Mouse (Mus musculus): ENCODE results near the gene Idh3g. TPM values are rescaled to one million over a fixed set of nuclear protein-coding genes. Genes with fewer than 3 reads are reported as not detected.
A peak's percentile ranks its signal among the peaks of the same experiment; 100 is the strongest.

Gene Idh3g
- 100 to 1,000 TPM; 151 to 157 TPM for total RNA-seq (2021)
- long read RNA-seq, partial matches to known transcripts: 4 of 111 reads
- long read RNA-seq, other reads (novel, unspliced or antisense): 106 of 111 reads

DNA sequence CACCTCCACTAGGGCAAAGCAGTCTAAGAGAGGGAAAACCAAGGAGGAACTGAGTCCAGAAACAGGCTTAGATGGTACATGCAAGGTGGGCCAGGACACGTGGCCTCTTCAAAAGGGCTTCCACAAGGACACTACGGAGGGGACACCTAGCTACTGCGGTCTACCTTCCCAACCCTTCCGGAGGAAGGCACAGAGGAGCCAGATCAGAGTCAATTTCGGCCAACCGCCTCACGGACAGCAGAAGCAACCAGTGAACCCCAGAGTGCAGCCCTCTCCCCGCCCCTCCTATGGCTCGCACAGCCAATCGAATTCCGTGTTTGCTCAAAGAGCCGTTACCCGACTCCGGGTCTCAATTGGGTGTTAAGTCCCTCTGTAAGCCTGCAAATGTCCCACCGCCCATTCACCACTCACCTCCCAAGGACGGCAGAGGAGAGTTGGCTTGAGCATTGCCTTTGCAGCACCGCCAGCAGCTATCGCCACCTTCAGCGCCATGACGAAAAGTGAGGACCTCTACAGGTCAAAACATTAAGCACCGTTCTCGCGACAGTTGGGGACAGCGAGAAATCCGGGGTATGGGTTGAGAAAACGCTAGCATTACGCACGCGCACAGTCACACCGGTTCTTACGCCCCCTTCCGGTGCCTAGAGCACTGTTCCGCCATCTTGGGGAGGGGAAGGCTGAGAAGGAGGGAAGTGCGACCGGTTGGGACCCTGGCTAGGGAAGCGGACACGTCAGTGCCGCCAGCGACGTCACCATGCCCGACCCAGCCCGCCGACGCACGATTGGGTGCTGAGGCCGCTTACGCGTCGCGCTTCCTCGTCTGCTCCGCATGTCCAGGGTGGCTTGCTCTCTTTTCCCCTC is at the start of gene Idh3g, which contains the start of gene Ssr4:
Idh3g (minus strand) TSS at position 534 of the 861 bp plus-strand sequence.
Ssr4 (plus strand) TSS at position 665 of the 861 bp plus-strand sequence.
- peak; percentile 85 to 91 for DNase-seq (ENCODE audit: low spot score in 2 of 2)

DNA sequence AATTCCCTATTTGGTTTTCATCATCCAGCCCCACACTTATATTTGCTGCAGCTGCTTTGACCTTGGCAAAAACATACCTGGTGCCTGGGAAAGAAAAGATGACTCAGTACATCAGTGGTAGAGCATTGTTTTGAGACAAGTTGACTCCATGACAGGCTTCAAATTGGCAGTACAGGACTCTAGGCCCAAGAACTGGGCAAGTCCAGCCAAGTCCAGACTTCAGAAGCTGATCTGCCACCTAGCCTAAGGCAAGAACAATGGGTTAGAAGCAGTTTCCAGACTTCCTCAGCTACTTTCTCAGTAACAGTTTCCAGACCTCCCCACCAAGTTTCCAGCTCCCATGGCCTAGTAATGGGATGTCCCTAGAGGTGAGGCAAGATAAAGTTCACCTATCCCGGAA is 49.0 kb upstream of the Idh3g start:
- no peak for DNase-seq (ENCODE audit: low spot score in 2 of 2)

DNA sequence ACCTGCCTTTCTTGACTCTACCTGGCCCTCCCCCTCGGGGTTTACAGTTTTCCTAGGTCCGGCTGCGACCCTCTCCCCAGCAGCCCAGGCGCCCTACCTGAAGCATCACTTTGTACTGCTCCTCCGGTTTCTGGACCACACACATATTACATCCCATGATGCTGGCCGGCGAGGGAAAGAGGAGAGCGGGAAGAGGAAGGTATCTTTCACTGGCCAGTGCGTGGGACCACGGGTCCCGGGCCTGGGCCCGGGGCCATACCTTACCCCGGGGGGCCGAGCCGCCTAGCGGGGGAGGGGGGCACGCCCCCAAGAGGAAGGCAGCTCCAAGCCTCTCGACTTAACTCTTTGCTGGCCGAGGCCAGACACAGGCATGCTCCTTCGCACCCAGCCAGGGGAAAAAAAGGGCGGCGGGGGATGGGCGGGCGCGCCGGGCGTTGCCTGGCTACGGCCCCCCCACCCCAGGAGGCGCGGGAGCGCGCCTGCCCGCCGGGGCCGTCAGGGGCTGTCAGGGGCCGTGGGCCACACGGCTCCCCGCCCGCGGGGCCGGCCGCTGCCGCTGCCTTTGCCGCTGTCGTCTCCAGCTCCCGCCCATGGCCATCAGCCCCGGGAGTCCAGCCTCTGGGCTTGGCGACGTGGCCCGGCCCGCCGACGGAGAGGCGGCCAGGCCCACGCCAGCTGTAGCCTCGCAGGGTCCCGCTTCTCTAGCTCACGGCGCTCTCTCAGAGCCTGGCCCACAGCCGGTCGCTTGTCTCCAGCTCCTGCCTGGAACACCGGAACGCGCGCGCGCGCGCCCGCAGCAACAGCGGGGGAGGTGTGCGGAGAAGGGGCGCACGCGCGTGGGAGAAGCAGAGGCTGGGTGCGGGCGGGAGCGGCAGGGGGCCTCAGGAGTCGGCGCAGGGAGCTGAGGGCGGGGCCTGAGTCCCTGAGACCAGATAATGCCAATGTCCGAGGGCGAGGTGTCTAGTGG is 37.8 kb upstream of the Idh3g start, which contains the start of gene Pdzd4:
Pdzd4 (minus strand) TSS at position 785 of the 967 bp plus-strand sequence.
- DNase-seq (ENCODE audit: low spot score in 2 of 2): peak; percentile 60 to 66

DNA sequence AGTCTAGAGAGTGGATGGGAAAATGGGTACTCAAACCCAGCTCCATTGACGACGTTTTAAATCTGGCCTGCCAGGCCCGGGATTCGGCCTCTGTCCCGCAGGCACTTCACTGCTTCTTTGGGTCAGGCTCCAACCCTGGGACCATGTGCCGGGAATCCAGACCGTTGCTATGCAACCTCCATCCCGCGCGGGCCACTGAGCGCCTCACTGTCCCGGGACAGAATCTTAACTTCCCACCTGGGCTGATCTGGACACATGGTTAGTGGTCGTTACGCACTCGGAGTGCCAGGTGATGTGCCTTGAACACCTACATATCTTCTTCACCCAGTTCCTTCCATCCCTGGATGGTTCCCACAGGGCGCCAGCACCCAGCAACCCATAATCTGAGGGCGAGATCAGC is 37.0 kb upstream of the Idh3g start:
- DNase-seq (ENCODE audit: low spot score in 2 of 2): peak in 1 of 2 experiments; percentile 20

DNA sequence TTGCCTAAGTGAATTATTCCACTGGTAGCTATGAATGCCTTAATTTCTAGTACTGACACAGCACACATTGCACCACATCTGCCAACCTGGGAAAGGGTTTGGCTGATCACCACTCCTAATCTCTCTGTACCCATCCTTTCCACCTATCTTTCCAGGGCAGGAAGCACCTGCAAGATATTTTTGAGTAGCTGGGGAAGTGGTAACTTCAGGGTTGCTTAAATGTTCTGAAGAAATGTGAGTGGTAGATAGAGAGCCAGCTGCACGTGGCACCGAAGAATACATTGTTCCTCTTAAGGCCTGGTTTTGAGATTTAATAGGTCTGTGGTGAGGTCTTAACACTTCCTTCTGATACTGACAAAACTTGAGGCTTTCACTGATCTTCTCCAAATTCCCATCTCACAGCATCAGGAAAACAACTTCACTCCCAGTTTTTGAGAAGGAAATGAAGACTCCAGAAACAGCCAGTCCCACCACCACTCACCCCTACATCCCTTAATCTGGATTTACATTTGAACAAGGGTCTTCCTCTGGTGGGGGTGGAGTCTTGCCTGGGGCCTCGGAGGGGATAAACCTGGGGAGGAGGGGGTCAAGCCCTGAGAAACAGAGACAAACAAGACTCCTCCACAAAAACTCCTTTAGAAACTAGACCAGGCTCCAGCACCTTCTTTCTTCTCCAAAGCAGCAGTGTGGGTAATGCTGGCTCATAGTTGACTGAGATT is 30.1 kb upstream of the Idh3g start:
- no peak for DNase-seq (ENCODE audit: low spot score in 2 of 2)

DNA sequence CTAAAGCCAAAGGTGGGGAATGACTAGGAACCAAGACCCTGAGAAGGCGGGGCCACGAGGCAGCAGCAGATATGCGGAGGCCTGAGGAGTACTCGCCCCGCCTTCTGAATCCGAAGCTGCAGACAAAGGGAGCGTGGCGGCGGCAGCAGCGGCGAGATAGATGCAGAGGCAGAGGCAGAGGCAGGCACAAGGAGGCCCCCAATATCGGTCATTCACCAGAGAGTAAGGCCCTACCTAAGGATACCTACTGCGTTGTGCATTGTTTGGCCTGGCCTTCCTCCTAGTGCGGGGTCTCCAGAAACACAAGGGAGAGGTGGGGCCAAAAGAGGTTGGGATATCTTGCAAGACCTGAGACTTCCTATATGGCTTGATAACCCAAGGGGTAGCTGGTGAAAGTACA is 28.4 kb upstream of the Idh3g start:
- no peak for DNase-seq (ENCODE audit: low spot score in 2 of 2)

DNA sequence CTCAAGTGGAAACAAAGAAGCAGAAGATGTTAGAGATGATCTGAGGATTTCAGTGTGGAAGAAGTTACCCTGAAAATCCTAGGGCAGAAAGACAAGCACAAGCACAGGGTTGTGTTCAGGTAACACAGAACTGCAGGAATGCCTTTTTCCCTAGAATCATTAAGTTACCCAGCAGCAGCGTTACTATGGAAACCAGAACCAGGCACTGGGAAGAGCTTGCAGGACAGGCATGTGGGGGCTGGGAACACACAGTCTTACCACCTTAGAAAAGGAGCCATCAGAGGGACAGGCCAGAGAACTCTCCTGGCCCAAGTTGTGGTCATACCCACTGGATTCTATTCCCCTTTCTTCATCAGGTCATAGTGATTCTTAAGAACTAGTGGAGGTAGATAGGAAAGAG is 19.1 kb upstream of the Idh3g start:
- no peak for DNase-seq (ENCODE audit: low spot score in 2 of 2)

DNA sequence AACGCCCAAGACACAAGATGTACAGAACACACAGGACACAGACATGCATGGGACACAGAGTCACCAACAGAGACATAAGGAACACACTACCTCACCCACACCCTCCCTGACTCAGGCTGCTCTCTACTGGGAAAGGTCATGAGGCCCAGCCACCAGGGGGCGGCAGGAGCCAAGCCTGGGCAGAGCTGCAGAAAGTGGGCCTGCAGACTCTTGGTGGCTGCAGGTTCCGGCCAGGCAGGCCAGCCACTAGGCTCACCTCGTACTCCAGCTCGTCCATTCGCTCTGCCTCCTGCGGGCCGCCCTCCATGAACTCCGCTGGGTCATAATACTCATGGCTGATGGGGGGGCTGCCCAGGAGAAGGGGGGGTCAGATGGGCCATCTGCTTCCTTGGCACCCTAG is 11.8 kb upstream of the Idh3g start:
- DNase-seq (ENCODE audit: low spot score in 2 of 2): peak; percentile 54 to 71

DNA sequence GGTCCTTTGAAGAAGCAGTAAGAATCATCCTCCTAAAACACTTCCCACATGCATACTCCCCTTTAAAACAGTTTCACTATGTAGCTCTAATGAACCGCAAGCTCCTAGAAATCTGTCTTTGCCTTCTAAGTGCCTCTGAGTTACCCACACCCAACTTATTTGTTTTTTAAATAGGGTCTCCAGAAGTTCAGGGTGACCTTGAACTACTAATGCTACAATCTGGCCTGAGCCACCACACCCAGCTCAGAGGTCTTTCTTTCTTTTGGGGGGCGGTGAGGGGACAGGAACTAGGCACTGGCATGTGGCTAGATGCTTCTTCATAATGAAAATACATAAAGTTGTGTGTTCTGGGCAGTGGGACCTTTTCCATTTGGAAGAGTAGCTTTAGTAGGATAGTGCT is 10.8 kb upstream of the Idh3g start:
- DNase-seq (ENCODE audit: low spot score in 2 of 2): no peak

DNA sequence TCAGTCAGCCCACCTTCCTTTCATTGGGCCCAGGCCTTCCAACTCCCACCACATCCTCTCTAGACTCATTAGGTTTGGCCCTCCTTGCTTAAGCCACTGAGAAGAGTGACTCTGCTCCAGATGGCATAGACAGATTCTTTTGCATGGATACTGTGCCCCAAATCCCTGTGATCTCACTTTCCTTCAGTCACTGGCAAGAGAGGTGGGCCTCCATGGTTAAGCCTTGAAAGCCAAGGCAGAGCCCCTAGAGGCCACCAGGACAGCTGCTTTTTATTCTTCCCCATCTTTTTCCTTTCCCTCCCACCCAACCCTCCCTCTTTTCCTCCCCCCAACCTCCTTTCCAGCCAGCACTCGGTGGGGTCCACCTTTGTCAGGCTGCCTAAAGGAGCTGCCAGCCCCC is 6.8 kb upstream of the Idh3g start:
- no peak for DNase-seq (ENCODE audit: low spot score in 2 of 2)

DNA sequence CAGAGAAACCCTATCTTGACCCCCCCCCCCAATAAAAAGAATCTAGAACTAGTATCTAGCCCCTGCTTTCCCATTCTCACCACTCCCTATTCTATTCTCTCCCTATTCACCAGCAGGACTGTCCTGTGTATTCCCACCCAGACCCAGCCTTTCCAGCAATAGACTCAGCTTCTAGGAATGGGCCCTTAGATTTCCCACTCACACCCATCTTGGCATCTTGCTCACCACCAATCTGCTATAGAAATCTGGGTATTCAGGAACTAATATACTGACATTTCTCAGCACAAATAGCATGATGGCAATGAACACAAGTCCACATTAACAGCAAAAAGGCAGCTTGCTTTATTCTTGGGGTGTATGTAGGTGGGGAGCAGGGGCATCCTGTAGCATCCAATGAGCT is 6.3 kb upstream of the Idh3g start:
- DNase-seq (ENCODE audit: low spot score in 2 of 2): no peak

DNA sequence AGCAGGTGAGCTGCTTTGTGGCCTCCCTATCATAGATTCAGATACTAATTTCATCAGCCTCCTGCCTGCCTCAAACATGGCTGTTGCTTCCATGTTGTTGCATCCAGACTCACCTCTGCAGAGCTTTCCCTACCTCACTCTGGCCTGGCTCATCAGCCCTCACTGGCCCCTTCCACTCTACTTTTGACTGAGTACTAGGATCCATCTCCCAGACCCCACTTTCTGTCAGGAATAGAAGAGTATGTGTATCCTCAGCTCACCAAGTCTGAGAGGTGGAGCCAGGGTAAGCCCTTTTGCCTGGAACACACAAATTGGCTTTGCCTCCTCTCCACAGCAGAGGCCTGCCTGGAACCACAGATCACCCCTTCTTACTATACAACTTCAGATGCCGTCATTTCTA is 1.8 kb upstream of the Idh3g start:
- no peak for DNase-seq (ENCODE audit: low spot score in 2 of 2)

DNA sequence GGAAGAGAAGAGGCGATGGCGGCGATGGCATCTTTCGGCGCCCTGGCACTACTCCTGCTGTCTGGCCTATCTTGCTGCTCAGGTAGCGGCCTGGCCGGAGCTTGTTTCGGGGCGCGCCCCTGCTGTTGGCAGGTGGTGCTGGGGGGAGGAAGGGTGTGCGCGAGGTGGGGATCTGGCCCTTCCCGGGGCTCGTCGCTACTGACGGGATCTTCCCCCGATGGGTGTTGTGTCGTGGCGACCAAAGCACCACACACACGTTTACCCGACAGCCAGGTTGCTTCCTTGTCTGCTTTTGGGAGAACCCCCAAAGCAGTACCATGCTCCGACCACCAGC is 495 bp upstream of the Idh3g start:
- DNase-seq (ENCODE audit: low spot score in 2 of 2): no peak

DNA sequence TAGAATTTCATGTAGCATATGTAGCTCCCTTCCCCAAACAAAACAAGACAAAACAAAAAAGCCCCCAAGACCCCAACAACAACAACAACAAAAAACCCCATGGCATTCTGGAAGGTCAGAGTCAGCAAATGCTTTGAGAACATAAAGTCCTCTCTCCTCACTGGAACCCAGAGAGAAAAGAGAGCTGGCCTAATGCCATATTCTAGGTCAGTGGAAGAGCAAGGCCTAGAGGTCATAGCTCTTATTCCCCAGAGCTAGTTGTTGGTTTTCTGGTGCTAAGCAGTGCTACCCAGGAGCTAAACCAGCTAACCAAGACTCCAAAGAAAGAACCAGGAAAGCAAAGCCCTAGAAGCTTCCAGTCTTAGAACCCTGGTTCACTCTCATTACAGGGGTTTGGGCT is 1.0 kb downstream of the Idh3g start:
- DNase-seq (ENCODE audit: low spot score in 2 of 2): no peak

DNA sequence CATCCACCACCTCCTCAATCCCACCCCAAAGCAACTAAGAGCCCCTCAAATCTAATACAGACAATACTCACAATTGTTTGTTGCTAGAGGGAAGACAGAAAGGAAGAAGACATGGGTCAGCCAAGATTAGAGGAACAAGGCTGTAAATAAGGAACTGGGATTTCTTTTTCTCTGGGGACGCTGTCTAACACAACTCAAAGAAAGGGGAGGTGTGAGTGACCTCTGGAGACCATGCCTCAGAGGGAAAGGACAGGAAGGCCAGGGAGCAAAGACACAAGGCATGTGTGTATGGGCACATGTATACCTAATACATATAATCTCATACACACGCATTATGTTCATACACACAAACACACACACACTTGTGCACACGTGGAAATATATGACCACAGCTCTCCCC is 4.5 kb downstream of the Idh3g start:
- DNase-seq (ENCODE audit: low spot score in 2 of 2): no peak

DNA sequence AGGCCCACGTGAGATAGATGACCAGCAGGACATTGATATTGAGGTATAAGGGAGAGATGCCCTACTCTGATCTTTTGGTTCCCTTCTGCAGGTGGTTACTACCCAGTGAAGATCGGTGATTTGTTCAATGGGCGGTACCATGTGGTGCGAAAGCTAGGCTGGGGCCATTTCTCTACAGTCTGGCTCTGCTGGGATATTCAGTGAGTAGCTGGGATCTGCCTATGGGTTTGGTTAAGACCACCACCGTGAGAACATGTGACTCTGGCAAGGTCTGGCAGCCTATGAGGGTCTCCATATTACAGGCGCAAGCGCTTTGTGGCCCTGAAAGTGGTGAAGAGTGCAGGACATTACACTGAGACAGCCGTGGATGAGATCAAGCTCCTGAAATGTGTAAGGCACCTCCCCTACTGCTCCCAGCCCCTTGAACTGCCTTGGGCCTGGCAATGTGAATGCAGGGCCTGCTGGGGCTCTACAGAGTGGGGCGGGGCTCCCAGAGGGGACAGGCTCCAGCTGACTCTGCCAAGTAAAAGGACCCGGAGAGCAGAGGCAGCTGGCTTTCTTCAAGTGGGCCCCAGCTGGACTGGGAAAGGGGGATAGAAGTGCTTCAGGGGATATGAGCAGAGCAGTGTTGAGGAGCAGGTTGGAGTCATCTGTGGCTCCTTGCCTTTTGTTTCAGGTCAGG is 11.8 kb downstream of the Idh3g start:
- DNase-seq (ENCODE audit: low spot score in 2 of 2): no peak

DNA sequence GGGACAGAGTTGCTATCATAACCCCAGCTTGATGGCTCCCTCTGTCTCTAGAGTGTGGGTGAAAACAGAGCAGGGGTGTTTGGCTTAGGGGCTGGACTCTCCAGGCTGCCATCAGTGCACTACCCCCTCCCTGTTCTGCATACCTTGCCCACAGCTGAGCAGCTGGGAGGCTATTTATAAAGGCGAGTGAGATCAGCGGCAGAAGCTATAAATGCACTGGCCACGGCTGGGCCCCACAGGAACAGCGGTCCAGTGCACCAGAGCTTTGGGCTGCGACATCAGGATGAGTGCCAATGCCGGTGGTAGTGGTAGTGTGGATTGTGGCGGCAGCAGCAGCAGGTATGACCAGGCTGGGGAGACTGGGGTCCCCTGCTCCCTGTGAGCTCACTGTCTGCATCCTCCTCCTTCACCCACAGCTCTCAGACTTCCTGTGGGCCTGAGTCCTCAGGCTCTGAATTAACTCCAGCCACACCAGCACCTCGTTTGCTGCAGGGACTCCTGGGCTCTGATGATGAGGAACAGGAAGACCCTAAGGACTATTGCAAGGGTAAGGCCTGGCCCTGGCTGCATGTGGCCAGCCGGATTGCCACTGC is 12.4 kb downstream of the Idh3g start, which contains the start of gene Srpk3:
Srpk3 (plus strand) TSS at position 238 of the 593 bp plus-strand sequence.
- DNase-seq (ENCODE audit: low spot score in 2 of 2): no peak

DNA sequence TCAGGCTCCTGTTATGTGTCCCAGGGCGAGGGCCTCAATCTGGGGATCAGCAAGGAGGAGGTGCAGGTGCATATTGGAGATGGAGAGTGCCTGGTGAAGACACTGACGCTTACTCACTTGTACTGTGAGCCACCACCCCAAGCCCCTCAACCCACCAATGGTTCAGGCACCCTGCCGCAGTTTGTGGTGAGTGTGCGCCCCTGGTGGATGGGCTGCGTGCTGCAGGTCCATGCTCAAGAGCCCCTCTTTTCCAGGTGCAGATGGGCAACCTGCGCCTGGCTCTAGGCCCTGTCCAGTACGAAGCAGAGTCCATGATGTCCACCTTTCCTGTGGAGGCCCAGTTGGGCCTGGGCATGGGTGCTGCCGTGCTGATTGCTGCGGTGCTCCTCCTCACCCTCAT is 19.4 kb downstream of the Idh3g start:
- DNase-seq (ENCODE audit: low spot score in 2 of 2): peak in 1 of 2 experiments; percentile 26

DNA sequence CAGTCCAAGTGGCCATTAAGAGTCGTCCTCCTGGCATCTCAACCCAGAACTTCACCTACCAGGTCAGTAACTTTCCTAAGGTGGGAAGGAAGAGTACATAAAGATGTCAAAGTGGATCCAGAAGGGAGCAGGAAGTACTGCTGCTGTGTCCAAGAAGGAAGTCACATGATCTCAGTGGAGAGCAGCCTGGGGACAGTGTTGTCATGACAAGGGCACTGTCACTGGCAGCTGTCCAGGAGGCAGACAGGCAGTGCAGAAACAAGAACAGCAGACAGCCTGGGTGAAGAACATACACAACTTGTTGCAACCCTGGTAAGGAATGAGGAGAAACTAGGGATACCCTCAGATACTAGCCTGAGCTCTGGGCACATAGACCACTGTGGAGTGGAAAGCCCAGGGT is 21.4 kb downstream of the Idh3g start:
- DNase-seq (ENCODE audit: low spot score in 2 of 2): no peak
